Mouse (Mus musculus) intestine, embryonic 15.5 days (tissue): ENCODE measurements at regions not wholly inside any gene's neighbourhood (a gene's known extent, or its start where the extent isn't known, plus 50 kb on each side); places are given as distances from the start of the nearest gene placed in this dataset.

ENCODE experiments used
- ATAC-seq: fragments of 200-750 bp; cut with Nextera tagmentation; 2 replicates; pipeline ENCODE4 v1.8.0; 2017; ENCODE audit warnings: moderate TSS enrichment, moderate library complexity
- H3K27ac ChIP-seq: fragments of 300-500 bp; sonication (generic); 2 replicates; pipeline ENCODE4 v1.5.1; 2015; ENCODE audit warnings: mild to moderate bottlenecking, inconsistent platforms
- H3K27me3 ChIP-seq: fragments of 300-500 bp; sonication (generic); replicated peaks from 2 replicates; pipeline ENCODE4 v1.6.1; 2015; ENCODE audit warnings: inconsistent platforms
- H3K36me3 ChIP-seq: fragments of 300-500 bp; sonication (generic); 2 replicates; pipeline ENCODE4 v1.6.1; 2015; ENCODE audit warnings: inconsistent platforms
- H3K4me1 ChIP-seq: fragments of 300-500 bp; sonication (generic); replicated peaks from 2 replicates; pipeline ENCODE4 v1.6.1; 2015; ENCODE audit warnings: inconsistent platforms
- H3K4me2 ChIP-seq: fragments of 300-500 bp; sonication (generic); replicated peaks from 2 replicates; pipeline ENCODE4 v1.6.1; 2015; ENCODE audit warnings: mild to moderate bottlenecking, inconsistent platforms
- H3K4me3 ChIP-seq: fragments of 300-500 bp; sonication (generic); replicated peaks from 2 replicates; pipeline ENCODE4 v1.5.1; 2015; ENCODE audit warnings: inconsistent platforms
- H3K9ac ChIP-seq: fragments of 300-500 bp; sonication (generic); 2 replicates; pipeline ENCODE4 v1.6.1; 2015; ENCODE audit warnings: inconsistent platforms
- H3K9me3 ChIP-seq: fragments of 300-500 bp; sonication (generic); 2 replicates; pipeline ENCODE4 v1.6.1; 2016; ENCODE audit warnings: inconsistent platforms
- WGBS: fragments of 180-500 bp; shearing (Covaris S2); methylation state at CpG from one replicate; pipeline ENCODE4 v1.1.7; 2015; 5-methylcytosine and 5-hydroxymethylcytosine counted together

DNA sequence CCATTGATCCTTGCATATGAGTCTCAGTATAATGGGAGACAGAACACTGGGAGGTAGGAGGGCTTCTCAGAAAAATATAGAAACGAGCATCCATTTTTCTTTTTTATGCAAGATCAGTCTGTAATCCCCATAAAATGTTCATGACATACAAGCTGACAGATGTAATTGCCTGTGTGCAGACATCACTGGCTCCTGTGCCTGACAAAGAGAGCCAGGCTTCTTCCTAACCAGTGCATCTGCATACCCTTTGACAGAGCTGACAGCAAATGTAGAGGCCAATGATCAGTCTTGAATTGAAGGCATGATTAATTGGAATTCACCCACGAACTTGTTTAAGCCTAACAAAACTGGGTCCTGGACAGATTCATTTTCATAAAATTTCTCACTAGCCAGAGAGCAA is 463.0 kb downstream of the 1190002N15Rik start:
- ATAC-seq = no peak
- Histone ChIP-seq H3K9ac (no peak overlapping the region), H3K9me3 (no peaks in the 10 kb centered on the region), H3K36me3 (no peaks in the 10 kb centered on the region), H3K4me2 (no peak overlapping the region), H3K27ac (no peak overlapping the region), H3K27me3 (no peaks in the 10 kb centered on the region), H3K4me3 (no peak overlapping the region), H3K4me1 (no peaks in the 10 kb centered on the region)
- WGBS = 63% methylated on average over 2 of the region's 2 CpGs

- Histone ChIP-seq H3K27ac (no peak overlapping the region), H3K9ac (no peak overlapping the region), H3K4me3 (no peak overlapping the region), H3K4me1 (no peaks in the 10 kb centered on the region), H3K4me2 (no peak overlapping the region), H3K36me3 (no peaks in the 10 kb centered on the region), H3K27me3 (no peaks in the 10 kb centered on the region), H3K9me3 (no peaks in the 10 kb centered on the region)
- 53% methylated on average over 1 of the region's 1 CpGs for WGBS
- ATAC-seq = no peak
Measured at GRCm38 (mm10) chr9:94067121-94067520, 470.8 kb downstream of the 1190002N15Rik start.

GRCm38 (mm10) chr9:94053229-94053628 is 484.7 kb downstream of the 1190002N15Rik start:
- no peak overlapping the region for H3K9ac ChIP-seq
- no peak overlapping the region for H3K4me2 ChIP-seq
- H3K27me3 ChIP-seq = no peaks in the 10 kb centered on the region
- no peaks in the 10 kb centered on the region for H3K9me3 ChIP-seq
- no peak for ATAC-seq
- no peak overlapping the region for H3K4me3 ChIP-seq
- 84% methylated on average over 4 of the region's 4 CpGs for WGBS
- no peaks in the 10 kb centered on the region for H3K4me1 ChIP-seq
- H3K27ac ChIP-seq = no peak overlapping the region
- no peaks in the 10 kb centered on the region for H3K36me3 ChIP-seq

GRCm38 (mm10) chr9:94047845-94048244 is 490.0 kb downstream of the 1190002N15Rik start:
- Histone ChIP-seq H3K9me3 (no peaks in the 10 kb centered on the region), H3K36me3 (no peaks in the 10 kb centered on the region), H3K27ac (no peak overlapping the region), H3K27me3 (no peaks in the 10 kb centered on the region), H3K4me1 (no peaks in the 10 kb centered on the region), H3K4me2 (no peak overlapping the region), H3K4me3 (no peak overlapping the region), H3K9ac (no peak overlapping the region)
- peak; percentile 71 for ATAC-seq
- WGBS = 61% methylated on average over 7 of the region's 7 CpGs

- Histone ChIP-seq H3K4me3 (no peak overlapping the region), H3K9me3 (no peaks in the 10 kb centered on the region), H3K4me1 (no peaks in the 10 kb centered on the region), H3K27ac (no peak overlapping the region), H3K36me3 (no peaks in the 10 kb centered on the region), H3K27me3 (no peaks in the 10 kb centered on the region), H3K4me2 (no peak overlapping the region), H3K9ac (no peak overlapping the region)
- 78% methylated on average over 3 of the region's 3 CpGs for WGBS
- no peak for ATAC-seq
Measured at GRCm38 (mm10) chr9:94045462-94046126, 492.3 kb downstream of the 1190002N15Rik start.

DNA sequence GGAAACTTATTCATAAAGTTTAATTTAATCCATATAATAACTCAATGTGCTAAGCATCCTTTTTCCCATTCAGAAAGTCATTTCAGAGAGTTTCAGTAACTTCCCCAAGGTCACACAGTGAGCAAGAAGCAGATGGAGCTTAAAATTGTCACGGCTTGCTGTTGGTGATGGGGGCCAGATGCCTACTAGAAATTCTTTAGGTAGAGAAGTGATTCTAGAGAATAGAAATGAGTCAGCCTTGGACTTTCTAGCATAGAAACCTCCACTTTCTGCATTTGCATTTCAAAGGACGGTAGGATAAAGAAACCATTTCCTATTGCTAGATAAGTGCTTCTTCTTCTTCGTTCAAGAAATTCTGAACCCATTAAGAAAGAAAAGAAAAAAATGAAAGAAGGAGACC is 514.1 kb downstream of the 1190002N15Rik start:
- no peaks in the 10 kb centered on the region for H3K27me3 ChIP-seq
- no peak overlapping the region for H3K4me3 ChIP-seq
- WGBS = 75% methylated on average over 3 of the region's 3 CpGs
- ATAC-seq = no peak
- H3K4me2 ChIP-seq = no peak overlapping the region
- H3K27ac ChIP-seq = no peak overlapping the region
- no peak overlapping the region for H3K9ac ChIP-seq
- no peaks in the 10 kb centered on the region for H3K36me3 ChIP-seq
- no peaks in the 10 kb centered on the region for H3K9me3 ChIP-seq
- no peaks in the 10 kb centered on the region for H3K4me1 ChIP-seq

- Histone ChIP-seq H3K4me3 (no peak overlapping the region), H3K36me3 (no peaks in the 10 kb centered on the region), H3K4me1 (no peaks in the 10 kb centered on the region), H3K27me3 (no peaks in the 10 kb centered on the region), H3K27ac (no peak overlapping the region), H3K4me2 (no peak overlapping the region), H3K9ac (no peak overlapping the region), H3K9me3 (no peaks in the 10 kb centered on the region)
- peak; percentile 95 for ATAC-seq
- WGBS = 49% methylated on average over 1 of the region's 1 CpGs
Measured at GRCm38 (mm10) chr9:94021293-94021903, 516.5 kb downstream of the 1190002N15Rik start.

DNA sequence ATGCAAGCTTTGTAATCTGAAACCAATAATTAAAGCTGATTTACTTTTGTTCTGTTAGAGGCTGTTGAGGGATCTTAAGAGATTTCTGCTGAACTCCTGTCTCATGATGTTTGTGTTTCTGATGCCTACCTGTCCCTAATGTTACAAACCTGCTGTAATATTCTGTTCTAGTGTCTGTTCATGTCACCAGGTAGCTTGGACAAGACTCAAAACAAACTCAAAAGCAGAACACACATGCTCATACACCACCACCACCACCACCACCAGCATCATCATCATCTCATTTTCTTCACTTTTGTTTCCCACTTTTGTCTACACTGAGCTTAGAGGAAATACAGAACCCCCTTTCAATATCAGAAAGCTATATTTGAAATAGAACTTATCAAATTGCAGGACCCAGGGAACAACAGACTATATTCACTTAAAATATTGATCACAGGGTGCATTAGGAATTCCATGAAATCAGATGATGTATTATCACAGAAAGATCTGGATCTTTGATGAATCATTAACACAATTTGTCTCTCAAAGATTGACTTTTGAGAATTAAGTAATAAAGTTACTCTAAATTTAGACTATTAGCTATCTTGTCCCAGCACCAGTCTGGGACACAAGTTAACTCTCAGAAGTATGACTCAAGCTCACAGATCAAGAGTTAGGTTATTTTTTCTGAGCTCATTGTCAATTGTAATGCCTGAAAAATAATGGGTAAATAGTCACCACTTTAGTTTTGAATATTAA is 521.0 kb downstream of the 1190002N15Rik start:
- Histone ChIP-seq H3K9me3 (no peaks in the 10 kb centered on the region), H3K27me3 (no peaks in the 10 kb centered on the region), H3K27ac (no peak overlapping the region), H3K4me1 (no peaks in the 10 kb centered on the region), H3K9ac (no peak overlapping the region), H3K36me3 (no peaks in the 10 kb centered on the region), H3K4me3 (no peak overlapping the region), H3K4me2 (no peak overlapping the region)
- no peak for ATAC-seq

DNA sequence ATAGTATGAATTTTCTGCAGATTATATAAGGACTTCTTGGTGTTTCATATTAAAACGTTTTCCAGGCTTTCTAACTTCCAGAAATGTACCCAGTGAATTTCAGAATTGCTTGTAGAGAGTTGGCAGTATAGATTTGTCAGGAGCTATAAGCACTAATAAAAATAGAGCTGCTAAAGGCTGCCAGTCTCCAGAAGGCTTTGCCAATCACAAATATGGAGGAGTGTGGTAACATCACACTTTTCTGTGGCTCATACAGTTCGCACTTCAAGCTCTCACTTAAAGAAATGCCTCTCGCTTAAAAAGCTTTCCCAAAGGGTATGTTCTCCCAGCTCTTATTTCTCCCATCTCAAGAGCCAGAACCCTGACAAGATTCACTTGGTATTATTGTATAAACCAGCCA is 545.7 kb downstream of the 1190002N15Rik start:
- H3K36me3 ChIP-seq = no peaks in the 10 kb centered on the region
- no peaks in the 10 kb centered on the region for H3K4me1 ChIP-seq
- no peak overlapping the region for H3K27ac ChIP-seq
- no peak overlapping the region for H3K4me2 ChIP-seq
- H3K27me3 ChIP-seq = no peaks in the 10 kb centered on the region
- ATAC-seq = no peak
- H3K9me3 ChIP-seq = no peaks in the 10 kb centered on the region
- no peak overlapping the region for H3K4me3 ChIP-seq
- no peak overlapping the region for H3K9ac ChIP-seq
- WGBS = 78% methylated on average over 3 of the region's 3 CpGs

DNA sequence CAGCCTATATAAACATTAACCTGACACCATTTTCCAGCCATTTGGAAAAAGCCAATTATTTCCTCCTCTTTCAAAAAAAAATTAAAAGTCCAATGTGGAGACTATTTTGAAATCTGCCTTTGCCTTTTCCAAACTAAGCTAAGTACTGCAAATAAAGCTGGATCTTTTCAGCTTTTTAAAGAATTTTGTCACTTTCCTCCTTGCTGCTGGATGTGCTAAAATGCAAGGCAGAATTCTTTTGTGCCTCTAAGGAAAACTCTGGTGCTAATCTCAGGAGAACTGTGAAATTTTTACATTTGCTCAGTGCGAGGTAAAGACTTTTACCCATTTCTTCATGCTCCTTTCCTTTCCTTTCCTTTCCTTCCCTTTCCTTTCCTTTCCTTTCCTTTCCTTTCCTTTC is 546.7 kb downstream of the 1190002N15Rik start:
- H3K27me3 ChIP-seq = no peaks in the 10 kb centered on the region
- H3K36me3 ChIP-seq = no peaks in the 10 kb centered on the region
- no peak for ATAC-seq
- H3K9me3 ChIP-seq = no peaks in the 10 kb centered on the region
- H3K4me2 ChIP-seq = no peak overlapping the region
- WGBS = 57% methylated on average over 1 of the region's 1 CpGs
- H3K9ac ChIP-seq = no peak overlapping the region
- H3K4me3 ChIP-seq = no peak overlapping the region
- no peaks in the 10 kb centered on the region for H3K4me1 ChIP-seq
- no peak overlapping the region for H3K27ac ChIP-seq

DNA sequence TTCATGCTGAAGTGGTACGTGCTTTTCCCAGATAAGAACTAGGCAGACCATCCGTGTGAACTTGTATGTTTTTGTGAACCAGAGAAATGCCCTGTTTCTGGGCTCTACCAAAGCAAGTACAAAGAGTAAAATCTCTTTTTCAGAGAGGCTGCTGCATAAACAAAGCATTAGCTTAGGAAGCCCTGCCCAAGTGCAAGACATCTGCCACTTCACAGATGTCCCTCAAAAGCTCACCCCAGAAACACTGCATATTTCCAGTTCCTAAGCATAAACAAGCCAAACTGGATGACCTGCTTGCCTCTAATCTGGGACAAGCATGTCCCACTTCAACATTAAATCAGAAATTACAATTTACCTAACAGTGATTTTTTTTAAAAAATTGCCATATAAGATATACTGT is 556.7 kb downstream of the 1190002N15Rik start:
- Histone ChIP-seq H3K9ac (no peak overlapping the region), H3K9me3 (no peaks in the 10 kb centered on the region), H3K27me3 (no peaks in the 10 kb centered on the region), H3K4me3 (no peak overlapping the region), H3K27ac (no peak overlapping the region), H3K4me1 (no peaks in the 10 kb centered on the region), H3K4me2 (no peak overlapping the region), H3K36me3 (no peaks in the 10 kb centered on the region)
- ATAC-seq = no peak
- whole genome bisulfite sequencing = 47% methylated on average over 2 of the region's 2 CpGs

GRCm38 (mm10) chr9:93969691-93970284 is 568.1 kb downstream of the 1190002N15Rik start:
- Histone ChIP-seq H3K27ac (no peak overlapping the region), H3K4me3 (no peak overlapping the region), H3K36me3 (no peaks in the 10 kb centered on the region), H3K4me1 (no peaks in the 10 kb centered on the region), H3K4me2 (no peak overlapping the region), H3K27me3 (no peaks in the 10 kb centered on the region), H3K9me3 (no peaks in the 10 kb centered on the region), H3K9ac (no peak overlapping the region)
- ATAC-seq = no peak
- WGBS = 82% methylated on average over 6 of the region's 6 CpGs
